ENCODE assay signal across 1 mouse cellular context in genomic region chr2:32686640-32687039, GRCm38 (mm10).
TF ChIP-seq lines count a peak whose summit lies in the region.

No protein-coding gene starts in this region.

TF ChIP-seq in ES-E14, 5 proteins besides CTCF, POLR2A, EP300 and RAD21:
- no peak for TF ChIP-seq MAFK (IDR thresholded peaks at IDR 0.05; ENCODE audit: insufficient read depth, low read depth, low read length)
- TF ChIP-seq CHD2 (IDR thresholded peaks at IDR 0.05; ENCODE audit: low read depth, low read length): no peak
- no peak for TF ChIP-seq ZNF384 (IDR thresholded peaks at IDR 0.05; ENCODE audit: low read depth, low read length)
- no peak for TF ChIP-seq ZC3H11A (IDR thresholded peaks at IDR 0.05; ENCODE audit: borderline replicate concordance, low read depth, low read length)
- TF ChIP-seq HCFC1 (IDR thresholded peaks at IDR 0.05; ENCODE audit: borderline replicate concordance, insufficient read depth, low read length): no peak
